Mouse (Mus musculus): ENCODE data around the gene Kctd11.

The Kctd11 gene

GRCm38 (mm10) chr11:69913554-69914371, 32.6 kb upstream of the Kctd11 start, which contains the start of gene Gps2:
TSS of gene Gps2 (plus strand) at chr11:69913888.
- peak; percentile 76; the same call in 1 of the 2 replicates for ATAC-seq (ENCODE audit: insufficient number of reproducible peaks, low FRiP score, low TSS enrichment)

- no peak for ATAC-seq (ENCODE audit: insufficient number of reproducible peaks, low FRiP score, low TSS enrichment)
These were observed 31.7 kb upstream of the Kctd11 start for GRCm38 (mm10) chr11:69912716-69913530.

GRCm38 (mm10) chr11:69911701-69912100, 30.5 kb upstream of the Kctd11 start:
- ATAC-seq (ENCODE audit: insufficient number of reproducible peaks, low FRiP score, low TSS enrichment): no peak

GRCm38 (mm10) chr11:69910781-69911560, 29.8 kb upstream of the Kctd11 start:
- ATAC-seq (ENCODE audit: insufficient number of reproducible peaks, low FRiP score, low TSS enrichment): no peak

GRCm38 (mm10) chr11:69910177-69910576, 29.0 kb upstream of the Kctd11 start:
- no peak for ATAC-seq (ENCODE audit: insufficient number of reproducible peaks, low FRiP score, low TSS enrichment)

GRCm38 (mm10) chr11:69909174-69909573, 28.0 kb upstream of the Kctd11 start:
- ATAC-seq (ENCODE audit: insufficient number of reproducible peaks, low FRiP score, low TSS enrichment): no peak

- ATAC-seq (ENCODE audit: insufficient number of reproducible peaks, low FRiP score, low TSS enrichment): no peak
These were observed 27.4 kb upstream of the Kctd11 start for GRCm38 (mm10) chr11:69908645-69909044.

- no peak for ATAC-seq (ENCODE audit: insufficient number of reproducible peaks, low FRiP score, low TSS enrichment)
These were observed 23.1 kb upstream of the Kctd11 start for GRCm38 (mm10) chr11:69904311-69904710.

GRCm38 (mm10) chr11:69902972-69903371, 21.8 kb upstream of the Kctd11 start:
- ATAC-seq (ENCODE audit: insufficient number of reproducible peaks, low FRiP score, low TSS enrichment): no peak

GRCm38 (mm10) chr11:69901993-69902392, 20.8 kb upstream of the Kctd11 start:
- ATAC-seq (ENCODE audit: insufficient number of reproducible peaks, low FRiP score, low TSS enrichment): no peak

GRCm38 (mm10) chr11:69901406-69901846, 20.2 kb upstream of the Kctd11 start:
- ATAC-seq (ENCODE audit: insufficient number of reproducible peaks, low FRiP score, low TSS enrichment): peak; percentile 51; the same call in 1 of the 2 replicates

- peak; percentile 94 for ATAC-seq (ENCODE audit: insufficient number of reproducible peaks, low FRiP score, low TSS enrichment)
These were observed 19.5 kb upstream of the Kctd11 start, which contains the start of the genes 2810408A11Rik and Neurl4 for GRCm38 (mm10) chr11:69900471-69901405. TSS of gene 2810408A11Rik (minus strand) at chr11:69900987. TSS of gene Neurl4 (plus strand) at chr11:69901072.

- no peak for ATAC-seq (ENCODE audit: insufficient number of reproducible peaks, low FRiP score, low TSS enrichment)
These were observed 18.7 kb upstream of the Kctd11 start for GRCm38 (mm10) chr11:69899870-69900269.

GRCm38 (mm10) chr11:69895291-69895690, 14.1 kb upstream of the Kctd11 start, which contains the start of gene Acap1:
TSS of gene Acap1 (minus strand) at chr11:69895539.
- no peak for ATAC-seq (ENCODE audit: insufficient number of reproducible peaks, low FRiP score, low TSS enrichment)

GRCm38 (mm10) chr11:69894671-69895070, 13.5 kb upstream of the Kctd11 start:
- no peak for ATAC-seq (ENCODE audit: insufficient number of reproducible peaks, low FRiP score, low TSS enrichment)

- ATAC-seq (ENCODE audit: insufficient number of reproducible peaks, low FRiP score, low TSS enrichment): no peak
These were observed 10.3 kb upstream of the Kctd11 start for GRCm38 (mm10) chr11:69891482-69891881.

GRCm38 (mm10) chr11:69886907-69887635, 5.9 kb upstream of the Kctd11 start:
- ATAC-seq (ENCODE audit: insufficient number of reproducible peaks, low FRiP score, low TSS enrichment): no peak

GRCm38 (mm10) chr11:69884663-69885062, 3.5 kb upstream of the Kctd11 start:
- no peak for ATAC-seq (ENCODE audit: insufficient number of reproducible peaks, low FRiP score, low TSS enrichment)

Measured in cerebellum, adult (tissue).